Mouse (Mus musculus): ENCODE data around the gene Olfr165. TPM values are rescaled to one million over a fixed set of nuclear protein-coding genes. Genes with fewer than 3 reads are reported as not detected.
"Not testable (repeated sequence)": the region's sequence is repeated elsewhere in the genome, so short reads cannot be mapped to it uniquely, and the experiment has no call there.

Gene Olfr165
- total RNA-seq (2012; rRNA removed) (not detected in 2 replicates), total RNA-seq (2014; rRNA removed) (not detected in 2 replicates), polyA plus RNA-seq (2012; ENCODE audit: insufficient read length, low read depth) (not detected in 2 replicates)

DNA sequence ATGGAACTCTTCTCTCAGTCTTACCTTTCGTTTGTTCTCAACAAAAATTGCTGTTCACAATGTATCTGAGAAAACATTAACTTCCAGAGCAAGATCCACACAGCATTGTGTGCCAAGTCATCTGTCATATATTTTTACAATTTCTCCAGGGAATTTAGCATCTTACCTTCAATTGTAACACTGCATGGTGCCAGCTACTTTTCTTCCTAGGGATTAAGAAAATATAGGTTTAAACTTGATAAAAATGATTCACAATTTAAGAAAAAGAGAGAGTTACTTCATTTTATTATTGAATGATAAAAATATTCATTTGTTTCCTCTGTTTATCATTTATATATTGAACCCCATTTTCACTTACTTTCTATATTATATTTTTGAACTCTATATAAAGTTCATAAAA is at the start of gene Olfr165:
Gene Olfr165, minus strand, starts transcription at position 101 of the 400 bp plus-strand sequence.
- no peaks in the 10 kb centered on the region for H3K79me2 ChIP-seq (replicated peaks; ENCODE audit: control insufficient read depth, extremely low read depth, insufficient read depth, poor library complexity, severe bottlenecking)
- H3K4me3 ChIP-seq (replicated peaks in 1 of 3; ENCODE audit: low read depth in 2 of 3, low read length in 2 of 3, poor library complexity in 1 of 3) = no peak within 1 kb of the TSS
- no peaks in the 10 kb centered on the region for H3K9me3 ChIP-seq (replicated peaks; ENCODE audit: low read length)
- DNase-seq (ENCODE audit: extremely low read depth) = no peak
- in situ Hi-C loops (cut with MboI; ENCODE audit: low pct_ligation_motif_present, low pct_unique_long_range_greater_than_20kb, low sequenced_read_pairs) = no loop called here
- no peaks in the 10 kb centered on the region for H3K4me1 ChIP-seq (ENCODE audit: control insufficient read depth in 1 of 2, insufficient read depth in 2 of 2)
- dilution Hi-C loops (cut with MboI; ENCODE audit: extremely low pct_ligation_motif_present, extremely low pct_unique_long_range_greater_than_20kb, low sequenced_read_pairs) = no loop called here
- H3K4me2 ChIP-seq (ENCODE audit: insufficient read depth, low read depth, poor library complexity, severe bottlenecking) = no peak within 1 kb of the TSS
- no peaks in the 10 kb centered on the region for H3K36me3 ChIP-seq (replicated peaks in 1 of 2; ENCODE audit: control insufficient read depth in 1 of 2, insufficient read depth in 1 of 2, low read length in 1 of 2)
- no peak within 1 kb of the TSS for H3K27ac ChIP-seq (ENCODE audit: insufficient read depth, low read depth)
- TF ChIP-seq JUND (conservative IDR thresholded peaks at IDR 0.05; ENCODE audit: low read depth, low read length) (no peak), MEF2A (IDR thresholded peaks at IDR 0.05; ENCODE audit: borderline replicate concordance, low read depth, low read length) (no peak), USF2 (conservative IDR thresholded peaks at IDR 0.05; ENCODE audit: low read depth, low read length) (no peak), UBTF (IDR thresholded peaks at IDR 0.05; ENCODE audit: low read depth, low read length) (no peak), RAD21 (IDR thresholded peaks at IDR 0.05; ENCODE audit: low read depth, low read length) (no peak), POLR2AphosphoS2 (IDR thresholded peaks at IDR 0.05; ENCODE audit: low read depth, low read length) (no peak), HCFC1 (IDR thresholded peaks at IDR 0.05; ENCODE audit: low read depth, low read length) (no peak), GABPA (IDR thresholded peaks at IDR 0.05; ENCODE audit: insufficient replicate concordance, low read depth, low read length) (no peak)
- no peak within 1 kb of the TSS for H3K9ac ChIP-seq (ENCODE audit: insufficient read depth, low read depth)
- H3K27me3 ChIP-seq (replicated peaks) = no peaks in the 10 kb centered on the region

DNA sequence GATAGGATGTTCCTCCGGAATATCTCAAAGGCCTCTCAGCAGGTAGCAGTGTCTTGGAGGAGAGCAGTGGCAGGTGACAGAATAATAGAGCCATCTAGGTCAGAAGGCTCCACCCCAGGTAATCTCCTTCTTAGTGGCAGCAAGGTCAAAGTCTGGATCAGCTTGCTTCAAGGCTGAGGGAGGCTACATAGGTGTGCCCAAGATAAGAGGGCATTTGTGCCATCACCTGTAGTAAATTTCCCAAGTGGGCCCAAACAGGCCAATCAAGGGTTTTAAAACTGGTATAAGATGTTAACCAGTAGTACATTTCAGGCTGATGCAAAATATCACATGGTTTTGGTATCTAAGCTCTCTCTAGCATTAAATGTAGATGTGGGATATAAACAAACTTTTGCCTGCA is 41.4 kb upstream of the Olfr165 start:
- H3K4me2 ChIP-seq (ENCODE audit: insufficient read depth, low read depth, poor library complexity, severe bottlenecking) = no peak overlapping the region
- peaks cover 0 to 3% of the 10 kb centered on the region in 2 experiments; a peak in 1 of 4 replicates for H3K4me1 ChIP-seq (ENCODE audit: control insufficient read depth in 1 of 2, insufficient read depth in 2 of 2)
- no peaks in the 10 kb centered on the region for H3K27me3 ChIP-seq (replicated peaks)
- H3K9me3 ChIP-seq (replicated peaks; ENCODE audit: low read length) = no peaks in the 10 kb centered on the region
- no peak overlapping the region for H3K27ac ChIP-seq (ENCODE audit: insufficient read depth, low read depth)
- H3K36me3 ChIP-seq (replicated peaks in 1 of 2; ENCODE audit: control insufficient read depth in 1 of 2, insufficient read depth in 1 of 2, low read length in 1 of 2) = no peaks in the 10 kb centered on the region
- in situ Hi-C loops (cut with MboI; ENCODE audit: low pct_ligation_motif_present, low pct_unique_long_range_greater_than_20kb, low sequenced_read_pairs) (no loop called here), dilution Hi-C loops (cut with MboI; ENCODE audit: extremely low pct_ligation_motif_present, extremely low pct_unique_long_range_greater_than_20kb, low sequenced_read_pairs) (no loop called here)
- no peak for DNase-seq (ENCODE audit: extremely low read depth)
- no peaks in the 10 kb centered on the region for H3K79me2 ChIP-seq (replicated peaks; ENCODE audit: control insufficient read depth, extremely low read depth, insufficient read depth, poor library complexity, severe bottlenecking)
- H3K4me3 ChIP-seq (replicated peaks in 1 of 3; ENCODE audit: low read depth in 2 of 3, low read length in 2 of 3, poor library complexity in 1 of 3) = no peak overlapping the region
- TF ChIP-seq RAD21 (IDR thresholded peaks at IDR 0.05; ENCODE audit: low read depth, low read length) = no peak
- no peak for TF ChIP-seq TCF12 (IDR thresholded peaks at IDR 0.05; ENCODE audit: low read depth, low read length)
- TF ChIP-seq MXI1 (IDR thresholded peaks at IDR 0.05; ENCODE audit: low read depth, low read length) = no peak
- TF ChIP-seq MEF2A (IDR thresholded peaks at IDR 0.05; ENCODE audit: borderline replicate concordance, low read depth, low read length) = no peak
- TF ChIP-seq CTCF (conservative IDR thresholded peaks at IDR 0.05 in 1 of 2, IDR thresholded peaks at IDR 0.05 in 1 of 2; ENCODE audit: low read depth in 2 of 2, low read length in 2 of 2) = no peak
- no peak for TF ChIP-seq ZC3H11A (IDR thresholded peaks at IDR 0.05; ENCODE audit: low read depth, low read length)
- H3K9ac ChIP-seq (ENCODE audit: insufficient read depth, low read depth) = no peak overlapping the region

DNA sequence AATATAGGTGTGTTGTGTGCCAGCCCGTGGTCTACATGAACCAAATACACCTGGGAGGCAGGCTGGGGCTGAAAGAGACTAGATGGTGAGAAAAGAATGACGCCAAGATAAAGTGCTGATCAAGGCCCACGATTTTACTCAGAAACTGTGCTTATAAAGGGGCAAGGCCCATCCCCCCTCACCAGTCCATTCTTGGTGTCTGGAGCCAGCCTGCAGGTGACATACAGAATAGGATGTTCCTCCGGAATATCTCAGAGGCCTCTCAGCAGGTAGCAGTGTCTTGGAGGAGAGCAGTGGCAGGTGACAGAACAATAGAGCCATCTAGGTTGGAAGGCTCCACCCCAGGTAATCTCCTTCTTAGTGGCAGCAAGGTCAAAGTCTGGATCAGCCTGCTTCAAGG is 35.8 kb upstream of the Olfr165 start:
- H3K4me1 ChIP-seq (ENCODE audit: control insufficient read depth in 1 of 2, insufficient read depth in 2 of 2); H3K27me3 ChIP-seq (replicated peaks); H3K9ac ChIP-seq (ENCODE audit: insufficient read depth, low read depth); in situ Hi-C loops (cut with MboI; ENCODE audit: low pct_ligation_motif_present, low pct_unique_long_range_greater_than_20kb, low sequenced_read_pairs); H3K36me3 ChIP-seq (replicated peaks in 1 of 2; ENCODE audit: control insufficient read depth in 1 of 2, insufficient read depth in 1 of 2, low read length in 1 of 2); H3K27ac ChIP-seq (ENCODE audit: insufficient read depth, low read depth); H3K4me3 ChIP-seq (replicated peaks in 1 of 3; ENCODE audit: low read depth in 2 of 3, low read length in 2 of 3, poor library complexity in 1 of 3); DNase-seq (ENCODE audit: extremely low read depth); dilution Hi-C loops (cut with MboI; ENCODE audit: extremely low pct_ligation_motif_present, extremely low pct_unique_long_range_greater_than_20kb, low sequenced_read_pairs); H3K79me2 ChIP-seq (replicated peaks; ENCODE audit: control insufficient read depth, extremely low read depth, insufficient read depth, poor library complexity, severe bottlenecking); H3K9me3 ChIP-seq (replicated peaks; ENCODE audit: low read length); H3K4me2 ChIP-seq (ENCODE audit: insufficient read depth, low read depth, poor library complexity, severe bottlenecking): not testable (repeated sequence)

Measured in CH12.LX (cell line).